Mouse (Mus musculus): ENCODE measurements at regions not wholly inside any gene's neighbourhood (a gene's known extent, or its start where the extent isn't known, plus 50 kb on each side); places are given as distances from the start of the nearest gene placed in this dataset.

DNA sequence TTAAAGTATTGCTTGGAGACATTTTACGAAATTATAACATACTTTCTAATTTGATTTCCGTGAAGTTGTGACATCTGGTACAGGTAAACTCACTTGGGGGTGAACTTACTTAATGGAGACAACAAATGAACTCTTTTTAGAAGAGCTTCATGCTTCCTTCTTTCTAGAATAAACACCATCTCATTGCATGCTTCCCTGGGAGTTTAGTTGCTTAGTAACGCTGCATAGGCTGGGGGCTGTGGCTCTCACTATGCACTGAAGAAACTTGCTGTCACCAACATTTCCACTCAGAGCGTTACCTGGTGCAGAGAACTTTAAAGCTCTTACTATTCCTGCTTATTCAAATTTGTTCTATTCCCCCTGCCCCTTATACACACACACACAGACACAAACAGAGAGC lies 203.5 kb upstream of the Xrcc4 start:
- no peak for DNase-seq

DNA sequence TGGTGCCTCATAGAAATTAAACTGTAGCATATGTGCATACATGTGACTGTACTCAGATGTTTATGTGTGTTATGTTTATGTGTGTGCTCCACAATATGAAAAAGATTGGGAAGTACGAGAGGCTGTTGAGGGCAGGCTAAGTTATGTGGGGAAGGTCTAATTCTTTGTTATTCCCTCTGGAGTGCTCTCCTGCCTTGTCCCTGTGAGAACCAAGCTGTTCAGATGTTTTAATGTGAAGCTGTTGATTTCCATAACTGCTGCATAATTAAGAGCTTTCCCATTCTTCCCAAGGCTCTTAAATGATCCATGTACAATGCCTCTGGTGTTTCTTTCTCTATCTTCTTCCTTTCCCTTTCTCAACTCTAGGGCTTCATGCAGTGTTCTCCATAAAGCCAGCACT lies 202.7 kb upstream of the Xrcc4 start:
- no peak for DNase-seq

DNA sequence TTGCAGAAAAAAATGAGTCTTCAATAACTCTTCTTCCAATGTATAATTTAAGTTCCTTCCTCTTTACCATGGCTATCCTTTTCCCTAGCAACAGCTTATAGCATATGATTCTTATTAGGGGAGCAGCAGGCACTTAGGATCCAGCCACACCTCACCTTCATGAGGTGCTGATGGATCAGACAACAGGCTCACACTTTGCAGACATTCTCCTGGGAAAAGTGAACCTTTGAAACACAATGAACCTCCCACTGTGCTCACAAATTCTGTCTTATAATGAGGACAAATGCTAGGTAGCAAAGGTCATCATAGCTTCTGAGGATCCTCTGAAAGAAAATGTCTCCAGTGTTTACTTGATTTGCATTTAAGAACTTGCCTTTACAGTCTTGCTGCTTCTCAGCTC lies 191.6 kb upstream of the Xrcc4 start:
- no peak for DNase-seq

DNA sequence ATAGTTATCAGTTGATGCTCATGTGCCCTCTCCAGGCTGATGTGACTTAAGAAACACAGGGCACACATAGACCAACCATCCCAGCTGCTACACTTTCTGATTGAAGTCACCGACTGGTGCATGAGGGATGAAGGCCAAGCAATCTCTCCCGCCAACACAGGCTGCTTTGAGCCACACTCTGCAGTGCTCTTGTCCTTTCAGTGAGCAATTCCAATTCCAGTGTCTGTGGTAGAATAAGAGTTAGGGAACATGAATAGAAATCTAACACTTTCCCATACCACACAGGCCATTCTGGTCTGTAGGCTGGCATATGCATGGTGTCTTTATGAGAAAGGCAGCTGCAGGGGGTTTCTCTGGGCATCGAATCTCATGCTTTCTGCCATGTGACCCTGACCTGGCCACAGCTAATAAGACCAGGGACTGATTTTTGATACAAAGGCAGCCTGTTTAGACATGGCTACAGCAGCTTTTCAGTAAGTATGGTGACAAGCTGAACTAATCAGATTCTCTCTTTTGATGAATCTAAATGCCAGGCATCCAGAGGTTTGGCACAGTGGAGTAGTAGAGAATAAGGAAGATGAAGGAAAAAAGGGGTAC lies 190.5 kb upstream of the Xrcc4 start:
- DNase-seq: no peak

DNA sequence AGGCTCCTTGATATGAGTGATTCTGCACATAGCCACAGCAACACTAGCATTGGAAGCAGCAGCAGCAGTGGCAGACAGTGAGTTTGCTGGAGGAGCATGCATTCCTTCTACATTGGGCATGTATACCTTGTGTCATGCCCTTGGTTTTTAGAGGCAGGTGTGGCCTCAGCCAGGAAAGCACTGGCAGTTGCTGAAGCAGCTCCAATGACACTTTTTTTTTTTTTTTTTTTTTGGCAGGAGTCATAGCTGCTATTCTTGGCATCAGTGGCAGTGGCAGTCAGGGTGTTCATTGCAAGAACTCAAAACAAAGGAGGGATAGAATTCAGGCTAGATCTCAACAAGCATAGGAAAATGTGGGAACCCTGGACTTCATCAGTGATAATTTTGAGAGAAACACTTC lies 189.9 kb upstream of the Xrcc4 start:
- DNase-seq: no peak

DNA sequence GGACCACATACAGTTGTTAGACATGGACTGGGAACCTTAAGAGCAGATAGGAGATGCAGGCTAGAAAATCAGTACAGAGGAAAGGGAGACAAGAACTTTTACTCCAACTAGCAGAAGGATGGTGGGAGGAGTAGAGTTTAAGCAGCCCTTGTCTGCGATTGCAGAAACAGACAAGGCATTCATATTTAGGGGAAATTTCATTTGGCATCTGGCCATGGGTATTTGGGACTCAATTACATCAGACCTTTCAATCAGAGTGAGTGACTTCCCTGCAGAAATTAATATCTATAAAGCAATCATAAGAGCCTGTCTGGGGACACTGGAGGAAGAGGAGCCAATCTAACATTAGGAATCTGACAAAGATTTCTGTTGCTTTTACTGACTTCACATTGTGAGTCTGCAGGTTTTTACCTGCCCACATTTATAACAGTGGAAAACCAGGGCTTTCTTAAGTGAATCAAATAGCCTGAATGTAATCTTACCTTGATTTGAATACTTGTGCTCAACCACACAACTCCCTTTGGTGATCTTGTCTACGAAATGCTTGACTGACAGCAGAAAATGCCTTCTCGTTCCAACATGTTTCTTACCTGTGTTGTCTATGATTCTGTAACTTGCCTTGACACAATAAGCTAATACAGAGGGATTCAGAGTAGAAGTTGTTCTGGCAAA lies 169.8 kb upstream of the Xrcc4 start:
- DNase-seq: no peak

DNA sequence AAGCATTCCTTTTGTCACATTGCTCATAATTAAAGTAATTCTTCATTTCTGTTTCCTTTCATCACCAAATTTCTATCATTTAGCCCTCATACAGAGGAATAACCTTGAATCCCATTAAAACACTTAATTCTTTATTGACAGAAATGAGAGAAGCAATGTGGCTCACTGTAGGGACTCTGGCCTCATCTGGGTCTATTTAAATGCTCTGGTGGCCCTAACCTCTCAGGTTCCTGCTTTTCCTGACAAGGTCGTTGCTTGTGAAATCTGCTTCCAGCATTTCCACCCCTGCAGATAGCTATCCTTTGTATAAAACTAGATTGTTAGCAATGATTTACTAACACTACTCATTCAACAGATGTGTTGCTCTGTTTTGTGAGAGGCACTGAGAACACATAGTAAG lies 163.6 kb upstream of the Xrcc4 start:
- DNase-seq: no peak

DNA sequence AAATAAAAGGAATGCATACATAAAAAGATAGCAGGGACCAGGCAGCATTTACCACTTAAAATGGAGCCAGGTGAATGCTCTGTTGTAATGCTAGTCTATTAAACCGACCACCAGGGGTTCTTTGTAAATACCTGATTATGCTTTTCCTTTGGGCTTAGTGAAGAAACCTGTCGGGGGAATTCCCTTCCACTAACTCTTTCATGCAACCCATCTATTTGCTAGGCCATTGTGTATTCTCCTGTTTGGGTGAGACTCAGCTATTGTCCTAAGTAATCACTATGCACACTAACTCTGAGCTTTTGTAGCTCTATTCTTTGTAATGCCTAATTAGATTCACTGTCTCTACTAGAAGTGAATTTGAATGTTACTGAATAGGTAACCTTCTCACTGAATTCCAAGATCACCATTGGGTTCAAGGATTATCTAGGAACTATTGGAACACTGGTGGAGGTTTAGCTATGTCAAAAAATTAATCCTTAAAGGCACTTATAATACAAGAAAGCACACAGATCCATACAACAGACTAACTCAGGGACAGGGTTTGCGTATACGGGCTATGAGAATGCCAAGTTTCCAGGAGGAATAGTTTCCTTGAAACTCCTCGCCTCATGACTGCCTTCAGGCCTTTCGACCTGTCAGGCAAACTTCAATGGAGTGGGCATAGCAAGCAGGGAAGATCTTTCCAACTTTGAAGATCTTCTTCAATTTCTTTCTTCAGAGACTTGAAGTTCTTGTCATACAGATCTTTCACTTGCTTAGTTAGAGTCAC lies 156.8 kb upstream of the Xrcc4 start:
- no peak for DNase-seq

DNA sequence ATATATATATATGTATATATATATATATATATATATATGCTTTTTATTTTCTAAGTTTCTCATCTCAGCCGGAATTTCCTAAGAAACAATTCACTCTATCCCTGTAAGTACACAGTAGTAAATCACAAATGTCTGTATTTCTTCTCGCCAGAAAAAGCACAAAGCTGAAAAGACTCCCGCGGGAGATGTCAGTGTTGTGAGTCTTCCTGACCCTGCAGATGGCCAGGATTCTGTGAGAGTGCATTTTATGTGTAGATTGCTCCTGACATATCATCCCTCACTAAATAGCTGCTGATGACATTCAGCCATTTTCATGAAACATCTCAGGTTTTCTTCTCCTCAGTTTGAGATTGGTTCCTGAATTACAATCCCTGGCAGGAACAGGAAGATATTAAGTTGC lies 148.9 kb upstream of the Xrcc4 start:
- DNase-seq: no peak

DNA sequence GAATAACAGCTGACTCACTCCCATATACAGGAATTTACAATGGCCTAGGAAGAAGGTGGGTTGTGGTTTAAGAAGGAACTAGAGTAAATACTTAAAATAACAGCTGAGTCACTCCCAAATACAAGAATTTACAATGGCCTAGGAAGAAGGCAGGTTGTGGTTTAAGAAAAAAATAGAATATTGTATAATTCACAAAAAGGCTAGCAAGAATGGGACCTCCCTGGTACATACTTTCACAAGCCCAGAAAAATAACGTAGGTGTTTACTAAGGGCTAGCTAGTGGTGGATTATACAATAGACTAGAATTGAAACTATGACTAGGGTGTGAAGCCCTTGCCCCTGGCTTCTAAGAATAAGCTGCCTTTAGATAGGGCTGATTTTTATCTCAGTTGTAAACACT lies 144.6 kb upstream of the Xrcc4 start:
- DNase-seq: no peak

DNA sequence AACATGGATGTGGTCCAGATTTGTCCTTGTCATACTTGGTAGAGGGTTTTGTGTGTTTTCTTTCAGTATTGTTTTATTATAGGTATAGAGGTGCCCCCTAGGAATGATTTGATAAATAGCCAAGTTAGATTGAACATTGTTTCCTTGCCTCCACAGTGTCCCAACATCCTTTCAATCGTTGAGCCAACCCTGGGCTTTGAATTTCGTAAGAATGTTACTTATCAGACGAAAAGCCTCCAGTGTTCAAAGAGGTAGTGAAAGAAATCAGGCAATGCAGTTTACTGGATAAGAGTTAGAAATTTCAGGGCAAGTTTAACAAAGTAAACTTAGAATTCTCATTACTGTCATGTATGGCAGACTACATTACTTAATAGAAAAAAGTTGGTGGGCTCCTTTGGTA lies 144.2 kb upstream of the Xrcc4 start:
- no peak for DNase-seq

DNA sequence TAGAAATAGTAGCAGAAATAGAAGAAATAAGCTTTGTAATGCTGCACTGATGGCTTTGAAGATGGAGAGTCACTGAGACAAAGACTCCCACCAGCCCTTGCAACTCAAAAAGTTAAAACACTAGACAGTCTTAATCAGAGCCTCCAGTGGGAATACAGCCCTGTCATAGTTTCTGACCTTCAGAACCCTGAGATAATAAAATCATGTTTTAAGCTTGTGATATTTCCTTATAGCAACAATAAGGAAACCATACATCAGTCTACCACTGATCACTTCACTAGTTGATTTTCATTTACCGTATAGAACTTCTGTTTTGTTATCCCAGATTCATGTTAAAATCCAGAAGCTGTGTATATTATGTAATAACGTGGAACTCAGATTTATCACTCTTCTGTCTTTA lies 139.7 kb upstream of the Xrcc4 start:
- DNase-seq: no peak

DNA sequence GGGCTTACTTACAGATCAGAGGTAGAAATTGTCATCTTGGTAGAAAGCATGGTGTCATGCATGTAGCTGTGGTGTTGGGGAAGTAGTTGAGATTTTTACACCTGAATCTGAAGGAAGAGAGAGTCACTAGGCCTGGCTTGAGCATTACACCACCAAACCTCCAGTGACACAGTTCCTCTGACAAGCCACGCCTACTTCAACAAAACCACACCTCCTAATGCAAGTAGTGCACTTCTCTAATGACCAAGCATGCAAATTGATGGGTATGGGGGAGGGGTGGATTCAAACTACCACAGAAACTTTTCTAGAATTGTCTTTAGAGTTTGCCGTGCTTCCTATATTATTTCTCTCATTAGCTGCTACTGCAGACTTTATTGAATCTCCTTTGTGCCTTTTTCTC lies 136.8 kb upstream of the Xrcc4 start:
- DNase-seq: no peak

DNA sequence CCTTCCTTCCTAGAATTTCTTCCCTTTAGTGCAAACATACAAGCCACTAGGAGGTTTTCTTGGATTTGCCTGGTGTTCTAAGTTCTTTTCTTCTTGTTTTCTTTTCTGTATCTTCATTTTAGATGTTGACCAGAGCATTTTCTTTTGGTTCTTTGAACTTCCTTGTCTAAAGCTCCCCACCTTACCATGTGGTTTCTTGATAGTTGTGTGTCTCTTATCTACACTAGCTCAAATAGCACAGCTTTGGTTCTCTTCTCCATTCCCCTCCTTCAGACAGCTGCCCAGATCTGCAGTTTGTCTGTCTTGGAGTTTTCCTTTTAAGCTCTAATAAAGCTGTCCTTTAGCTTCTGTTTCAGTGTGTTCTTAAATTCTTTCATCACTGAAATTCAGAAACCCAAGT lies 123.0 kb upstream of the Xrcc4 start:
- no peak for DNase-seq

DNA sequence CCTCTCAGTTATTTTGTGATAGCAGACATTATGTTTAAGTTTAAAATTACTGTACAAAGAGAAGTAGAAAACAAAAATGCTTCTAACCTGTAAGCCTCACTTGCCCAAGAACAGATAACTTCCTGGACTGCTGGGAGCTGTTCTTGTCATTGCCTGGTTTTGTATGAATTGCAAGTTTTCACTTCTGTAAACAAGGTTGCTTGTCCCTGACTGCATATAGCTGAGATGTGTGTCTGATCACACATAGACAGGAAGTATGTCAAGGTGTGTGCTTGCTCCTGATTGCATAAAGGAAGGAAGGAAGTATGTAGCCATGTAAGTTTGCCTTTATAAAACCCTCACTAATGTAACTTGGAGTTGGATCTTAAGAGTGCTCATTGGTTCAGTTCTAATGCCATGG lies 118.5 kb upstream of the Xrcc4 start:
- DNase-seq: no peak
